Mouse (Mus musculus) cortical plate, adult 2 months (tissue): ENCODE results near the gene Lyl1. TPM values are rescaled to one million over a fixed set of nuclear protein-coding genes. Genes with fewer than 3 reads are reported as not detected.

Source experiments
- H3K27ac ChIP-seq: fragments of 200-500 bp; 2 replicates; pipeline ENCODE4 v1.5.1; 2012; ENCODE audit warnings: low read length, control low read depth, inconsistent platforms; ENCODE audit not compliant: insufficient read depth
- H3K4me1 ChIP-seq: fragments of 200-500 bp; 2 replicates; pipeline ENCODE4 v1.6.1; 2011; ENCODE audit warnings: low read length; ENCODE audit not compliant: control insufficient read depth, insufficient read depth
- H3K4me3 ChIP-seq: fragments of 200-500 bp; 2 replicates; pipeline ENCODE4 v1.5.1; 2011; ENCODE audit warnings: mild to moderate bottlenecking, low read length, control low read depth; ENCODE audit not compliant: insufficient read depth
- CTCF ChIP-seq: fragments of 200-500 bp; IDR thresholded peaks from 2 replicates; pipeline ENCODE4 v1.5.1; 2011; ENCODE audit warnings: mild to moderate bottlenecking, control low read depth, low read length; ENCODE audit not compliant: insufficient read depth; ENCODE audit errors: extremely low read depth
- POLR2A ChIP-seq: fragments of 200-500 bp; IDR thresholded peaks from 2 replicates; pipeline ENCODE4 v1.6.1; 2011; ENCODE audit warnings: mild to moderate bottlenecking, low read length, control low read depth; ENCODE audit not compliant: insufficient read depth; ENCODE audit errors: extremely low read depth
- polyA plus RNA-seq: library from polyadenylated mRNA; depleted of rRNA; stranded (reverse); fragments of >200 nt; gene quantifications from 2 replicates; pipeline ENCODE4 v1.2.3, GENCODE M21; 2012

Lyl1 gene
- polyA plus RNA-seq, 1 experiment, result 3.3 TPM

DNA sequence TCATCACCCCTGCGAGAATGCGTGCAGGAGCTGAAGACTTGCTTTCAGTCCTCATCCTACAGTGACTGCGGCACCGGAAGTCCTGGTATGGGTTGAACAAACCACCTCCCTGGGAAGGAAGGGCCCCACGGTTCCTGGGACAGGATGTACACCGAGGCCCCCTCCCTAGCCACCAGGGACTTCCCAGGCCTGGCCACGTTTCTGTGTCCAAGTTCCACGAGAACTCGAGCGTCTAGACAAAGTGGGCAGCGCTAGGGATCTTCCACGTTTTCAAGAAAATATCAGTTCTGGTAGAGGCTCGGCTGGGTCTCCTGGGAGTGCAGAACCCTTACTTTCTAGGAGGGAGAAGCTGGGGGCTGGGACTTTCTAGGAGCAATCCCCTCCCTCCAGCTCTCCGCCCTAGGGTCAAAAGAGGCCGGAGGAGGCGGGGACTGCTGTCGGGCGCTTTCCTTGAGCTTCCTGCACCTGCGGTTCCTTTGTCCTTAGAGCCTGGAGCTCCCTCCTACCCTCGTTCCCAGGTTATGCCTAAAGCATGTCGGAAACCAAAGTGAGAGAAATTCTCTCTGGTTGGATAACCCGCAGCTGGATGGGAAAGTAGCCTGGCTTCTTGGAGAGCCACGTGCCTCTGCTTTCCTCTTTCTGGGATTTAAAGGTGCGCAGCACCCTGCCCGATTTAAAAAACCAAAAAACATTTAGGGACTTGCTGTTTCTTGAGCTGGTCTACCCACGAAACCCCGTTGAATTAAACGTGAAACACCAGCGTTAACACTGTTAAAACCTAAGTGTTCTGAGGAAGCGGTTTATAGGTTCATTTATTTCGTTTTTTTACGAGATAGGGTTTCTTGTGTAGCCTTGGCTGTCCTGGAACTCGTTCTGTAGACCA, 41.1 kb upstream of the Lyl1 start:
- TF ChIP-seq POLR2A (no peak), CTCF (no peak)
- H3K4me3 ChIP-seq, result no peak overlapping the region; the same call in 1 of the 2 replicates
- H3K4me1 ChIP-seq, result 0 out of 2 replicates have a peak, but pooled peaks cover 2% of the 10 kb centered on the region
- H3K27ac ChIP-seq, result no peak overlapping the region

- Histone ChIP-seq H3K4me1 (0 out of 2 replicates have a peak, but pooled peaks cover 2% of the 10 kb centered on the region), H3K4me3 (peak overlapping the region; percentile 70), H3K27ac (no peak overlapping the region)
- TF ChIP-seq CTCF (no peak), POLR2A (no peak)
These were observed 40.3 kb upstream of the Lyl1 start for GRCm38 (mm10) chr8:84660819-84661457.

GRCm38 (mm10) chr8:84661458-84661871, 39.8 kb upstream of the Lyl1 start:
- Histone ChIP-seq H3K4me3 (peak overlapping the region; percentile 70), H3K4me1 (0 out of 2 replicates have a peak, but pooled peaks cover 2% of the 10 kb centered on the region), H3K27ac (peak overlapping the region; percentile 57)
- TF ChIP-seq CTCF (no peak), POLR2A (no peak)

DNA sequence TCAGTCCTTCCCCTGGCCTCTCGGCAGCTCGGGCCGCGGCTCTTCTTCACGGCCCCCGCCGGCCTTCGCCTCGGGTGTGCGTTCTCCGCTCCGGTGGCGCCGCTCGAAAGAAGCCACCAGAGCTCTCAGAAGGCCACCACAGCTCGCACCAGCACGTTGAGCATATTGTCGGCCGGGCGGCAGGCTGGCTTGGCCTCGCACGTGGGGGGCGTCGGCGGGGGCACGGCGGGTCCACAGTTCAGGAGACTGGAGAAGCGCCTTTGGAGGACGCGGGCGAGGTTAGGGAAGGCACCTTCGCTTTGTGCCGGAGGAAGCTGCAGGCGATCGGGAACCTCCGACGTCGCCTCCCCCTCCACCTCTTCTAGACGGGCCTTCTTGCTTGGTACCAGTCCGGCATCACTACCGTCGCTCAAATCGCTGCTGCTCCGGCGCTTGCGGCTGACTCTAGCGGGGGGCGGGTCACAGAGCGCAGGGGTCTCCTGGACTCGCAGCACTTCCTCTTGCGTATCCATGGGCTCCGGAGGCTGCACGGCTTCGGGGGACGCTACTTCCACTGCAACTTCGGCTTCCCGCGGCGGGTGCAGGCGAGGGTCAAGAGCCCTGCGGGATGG, 39.2 kb upstream of the Lyl1 start:
- TF ChIP-seq POLR2A (no peak), CTCF (no peak)
- Histone ChIP-seq H3K4me1 (0 out of 2 replicates have a peak, but pooled peaks cover 2% of the 10 kb centered on the region), H3K4me3 (peak overlapping the region; percentile 70), H3K27ac (peak overlapping the region; percentile 57)

- peak within 1 kb of the TSS; percentile 70 for H3K4me3 ChIP-seq
- 0 out of 2 replicates have a peak, but pooled peaks cover 2% of the 10 kb centered on the region for H3K4me1 ChIP-seq
- peak within 1 kb of the TSS; percentile 57 for H3K27ac ChIP-seq
- TF ChIP-seq POLR2A, result peak; percentile 100
- TF ChIP-seq CTCF, result no peak
These were observed 38.6 kb upstream of the Lyl1 start, which contains the start of gene Ier2 for GRCm38 (mm10) chr8:84662581-84663065. TSS of gene Ier2 (minus strand) at chr8:84662852.

- peak overlapping the region; percentile 68 for H3K4me3 ChIP-seq
- peak overlapping the region; percentile 33 for H3K27ac ChIP-seq
- peak; percentile 66 for TF ChIP-seq POLR2A
- TF ChIP-seq CTCF, result no peak
- 0 out of 2 replicates have a peak, but pooled peaks cover 2% of the 10 kb centered on the region for H3K4me1 ChIP-seq
These were observed 37.6 kb upstream of the Lyl1 start for GRCm38 (mm10) chr8:84663483-84664327.

GRCm38 (mm10) chr8:84664566-84665384, 36.5 kb upstream of the Lyl1 start:
- 0 out of 2 replicates have a peak, but pooled peaks cover 2% of the 10 kb centered on the region for H3K4me1 ChIP-seq
- TF ChIP-seq CTCF (no peak; the same call in 1 of the 2 replicates), POLR2A (peak; percentile 61)

GRCm38 (mm10) chr8:84665385-84665893, 35.8 kb upstream of the Lyl1 start:
- Histone ChIP-seq H3K27ac (0 out of 2 replicates have a peak overlapping the region, but pooled peaks have one; percentile 1), H3K4me1 (0 out of 2 replicates have a peak, but pooled peaks cover 2% of the 10 kb centered on the region), H3K4me3 (peak overlapping the region; percentile 68)
- TF ChIP-seq POLR2A (no peak; the same call in 1 of the 2 replicates), CTCF (no peak)

More at GRCm38 (mm10) chr8:84664566-84665384, 36.5 kb upstream of the Lyl1 start:
- Histone ChIP-seq H3K27ac (peak overlapping the region; percentile 18; the same call in 1 of the 2 replicates), H3K4me3 (peak overlapping the region; percentile 68)
